Mouse (Mus musculus) kidney, postnatal 0 days (tissue): ENCODE measurements around the gene Carmil1. TPM values are rescaled to one million over a fixed set of nuclear protein-coding genes. Genes with fewer than 3 reads are reported as not detected.

Experiments
- ATAC-seq: fragments of 200-750 bp; cut with Nextera tagmentation; replicated peaks from 2 replicates; pipeline ENCODE4 v1.8.0; 2017; ENCODE audit warnings: low read depth, moderate number of reproducible peaks, moderate TSS enrichment, moderate library complexity; ENCODE audit not compliant: low FRiP score
- DNase-seq: peaks from one replicate; pipeline ENCODE4 v3.0.0-alpha.2; 2016; ENCODE audit warnings: low spot score
- H3K27ac ChIP-seq: fragments of 300-500 bp; sonication (generic); 2 replicates; pipeline ENCODE4 v1.5.1; 2014; ENCODE audit warnings: mild to moderate bottlenecking
- H3K27me3 ChIP-seq: fragments of 300-500 bp; sonication (generic); 2 replicates; pipeline ENCODE4 v1.6.1; 2014; ENCODE audit warnings: low read length, mixed read lengths; ENCODE audit not compliant: insufficient read depth
- H3K36me3 ChIP-seq: fragments of 300-500 bp; sonication (generic); 2 replicates; pipeline ENCODE4 v1.6.1; 2014; ENCODE audit warnings: low read length, mixed read lengths; ENCODE audit not compliant: insufficient read depth
- H3K4me1 ChIP-seq: fragments of 300-500 bp; sonication (generic); replicated peaks from 2 replicates; pipeline ENCODE4 v1.6.1; 2014; ENCODE audit warnings: antibody characterized with exemption, low read length, mixed read lengths; ENCODE audit not compliant: insufficient read depth
- H3K4me2 ChIP-seq: fragments of 300-500 bp; sonication (generic); 2 replicates; pipeline ENCODE4 v1.6.1; 2014; ENCODE audit warnings: mild to moderate bottlenecking, low read length, moderate library complexity, mixed read lengths
- H3K4me3 ChIP-seq: fragments of 300-500 bp; sonication (generic); replicated peaks from 2 replicates; pipeline ENCODE4 v1.5.1; 2014; ENCODE audit warnings: low read depth, low read length
- H3K9ac ChIP-seq: fragments of 300-500 bp; sonication (generic); 2 replicates; pipeline ENCODE4 v1.6.1; 2014; ENCODE audit warnings: low read depth, low read length
- H3K9me3 ChIP-seq: fragments of 300-500 bp; sonication (generic); replicated peaks from 2 replicates; pipeline ENCODE4 v1.6.1; 2016; ENCODE audit warnings: low read length, inconsistent platforms, mixed read lengths
- CTCF ChIP-seq: IDR thresholded peaks from 2 replicates; pipeline ENCODE4 v1.5.1; 2016; ENCODE audit warnings: antibody characterized with exemption, low read depth, mild to moderate bottlenecking, moderate library complexity
- WGBS: fragments of 180-500 bp; shearing (Covaris S2); extraction: QIAGEN DNeasy Blood & Tissue Kit; methylation state at CpG from one replicate; pipeline ENCODE4 v1.1.7; 2014; 5-methylcytosine and 5-hydroxymethylcytosine counted together
- polyA plus RNA-seq: library from polyadenylated mRNA; unstranded; fragments of >200 nt; fragmentation: Nextera tagmentation; extraction: Ambion mirVana; gene quantifications from 2 replicates; pipeline ENCODE4 v1.2.1, GENCODE M21; 2015

Carmil1 gene
- polyA plus RNA-seq, 1 experiment from 2014 or later: 35.4 TPM

- Histone ChIP-seq H3K27ac (no peak overlapping the region), H3K4me1 (no peaks in the 10 kb centered on the region), H3K27me3 (no peaks in the 10 kb centered on the region), H3K36me3 (no peaks in the 10 kb centered on the region), H3K9me3 (no peaks in the 10 kb centered on the region), H3K9ac (no peak overlapping the region), H3K4me2 (no peak overlapping the region), H3K4me3 (no peak overlapping the region)
- ATAC-seq (no peak), DNase-seq (no peak)
- WGBS: 53% methylated on average over 3 of the region's 3 CpGs
- TF ChIP-seq CTCF: no peak
Observed at GRCm38 (mm10) chr13:23985130-23985529, 295.5 kb downstream of the Carmil1 start.

- no peak overlapping the region for H3K27ac ChIP-seq
- H3K36me3 ChIP-seq: no peaks in the 10 kb centered on the region
- TF ChIP-seq CTCF: no peak
- no peaks in the 10 kb centered on the region for H3K27me3 ChIP-seq
- WGBS: 71% methylated on average over 5 of the region's 5 CpGs
- H3K9me3 ChIP-seq: no peaks in the 10 kb centered on the region
- ATAC-seq (no peak), DNase-seq (no peak)
- no peak overlapping the region for H3K4me2 ChIP-seq
- H3K4me3 ChIP-seq: no peak overlapping the region
- no peak overlapping the region for H3K9ac ChIP-seq
- no peaks in the 10 kb centered on the region for H3K4me1 ChIP-seq
Observed at GRCm38 (mm10) chr13:23972271-23972670, 308.3 kb downstream of the Carmil1 start.

- no peak overlapping the region for H3K4me3 ChIP-seq
- no peaks in the 10 kb centered on the region for H3K4me1 ChIP-seq
- no peak overlapping the region for H3K27ac ChIP-seq
- no peak for DNase-seq
- H3K9ac ChIP-seq: no peak overlapping the region
- WGBS: 69% methylated on average over 2 of the region's 2 CpGs
- no peaks in the 10 kb centered on the region for H3K36me3 ChIP-seq
- no peak for TF ChIP-seq CTCF
- H3K27me3 ChIP-seq: no peaks in the 10 kb centered on the region
- no peak overlapping the region for H3K4me2 ChIP-seq
- no peaks in the 10 kb centered on the region for H3K9me3 ChIP-seq
- ATAC-seq: no peak
Observed at GRCm38 (mm10) chr13:23971870-23972269, 308.7 kb downstream of the Carmil1 start.

GRCm38 (mm10) chr13:23964909-23965308 is 315.7 kb downstream of the Carmil1 start:
- H3K4me2 ChIP-seq: no peak overlapping the region
- H3K27me3 ChIP-seq: no peaks in the 10 kb centered on the region
- H3K9ac ChIP-seq: no peak overlapping the region
- no peak for TF ChIP-seq CTCF
- H3K4me3 ChIP-seq: no peak overlapping the region
- DNase-seq (no peak), ATAC-seq (no peak)
- H3K4me1 ChIP-seq: no peaks in the 10 kb centered on the region
- H3K36me3 ChIP-seq: no peaks in the 10 kb centered on the region
- 84% methylated on average over 2 of the region's 2 CpGs for WGBS
- H3K9me3 ChIP-seq: no peaks in the 10 kb centered on the region
- no peak overlapping the region for H3K27ac ChIP-seq

Other genes starting within 250 kb of the Carmil1 start
- gene Cmah, start 46.6 kb upstream of the Carmil1 start, polyA plus RNA-seq: 1.3 and 1.4 TPM in 2 replicates